Mouse (Mus musculus) effector memory CD4-positive, alpha-beta T cell, adult 5 months (primary cell): ENCODE results near the gene Olfr616. TPM values are rescaled to one million over a fixed set of nuclear protein-coding genes. Genes with fewer than 3 reads are reported as not detected.

Source experiments
- polyA plus RNA-seq: library from polyadenylated mRNA; unstranded; fragments of 100-300 nt; shearing (Covaris generic); gene quantifications from one replicate; pipeline ENCODE4 v1.2.1, GENCODE M21; 2017

Gene Olfr616
- polyA plus RNA-seq: not detected

DNA sequence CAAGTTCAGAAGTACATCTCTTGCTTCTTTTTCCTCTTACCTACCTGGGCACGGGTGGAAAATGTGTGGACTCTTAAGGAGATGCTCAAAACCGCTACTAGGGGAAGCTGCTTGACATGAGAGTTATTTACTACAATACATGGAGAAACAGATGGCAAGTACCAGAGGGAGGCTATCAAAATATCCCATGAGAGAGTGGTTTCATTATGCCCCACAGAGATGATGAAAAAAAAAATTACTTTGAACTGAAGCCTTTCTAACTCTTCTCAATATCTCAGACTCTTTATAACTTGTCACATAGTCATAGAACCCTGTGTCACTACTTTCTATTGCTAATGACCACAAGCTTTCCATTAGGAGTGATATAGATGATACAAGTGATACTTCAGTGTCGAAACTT, at the start of gene Olfr616:
Olfr616 (minus strand) TSS at position 101 of the 400 bp plus-strand sequence.

DNA sequence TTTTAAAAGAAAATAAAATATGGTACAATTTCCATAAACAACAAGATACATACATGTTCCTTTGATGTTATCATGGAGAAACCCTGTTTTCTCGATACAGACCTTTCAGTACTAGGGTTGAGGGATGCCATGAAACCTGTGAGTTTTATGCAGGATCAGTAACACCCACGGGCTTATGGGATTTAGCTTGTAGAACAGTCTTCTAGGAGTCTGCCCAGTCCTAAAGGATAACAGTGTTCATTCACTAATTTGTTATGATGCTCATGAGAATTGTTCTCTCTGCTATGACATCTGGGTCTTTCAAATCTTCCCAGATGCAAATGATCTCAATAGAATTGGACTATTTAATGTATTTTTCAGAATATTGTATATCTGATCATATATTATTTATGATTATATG, 43.5 kb upstream of the Olfr616 start, which contains the start of gene Olfr620:
Olfr620 (minus strand) TSS at position 101 of the 400 bp plus-strand sequence.

DNA sequence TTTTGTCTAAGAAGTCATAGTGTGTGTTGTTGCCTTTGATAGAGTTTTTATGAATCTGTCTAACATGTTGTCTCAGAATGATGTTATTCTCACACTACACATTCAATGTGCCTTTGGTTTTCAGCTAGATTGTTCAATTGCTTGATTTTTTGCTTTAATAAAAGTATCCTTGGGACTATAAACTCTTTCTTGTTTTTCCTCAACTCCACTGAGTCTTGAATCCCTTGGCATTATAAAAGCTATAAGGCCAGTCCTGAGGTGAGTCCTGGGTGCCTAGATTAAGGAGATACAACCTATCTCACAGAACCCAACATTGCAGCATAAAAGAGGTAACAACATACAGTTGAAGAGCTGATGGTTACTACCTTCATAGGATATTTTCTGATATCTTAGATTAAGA, 31.3 kb upstream of the Olfr616 start, which contains the start of gene Olfr619:
Olfr619 (plus strand) TSS at position 301 of the 400 bp plus-strand sequence.

GRCm38 (mm10) chr7:103589803-103590202, 20.9 kb upstream of the Olfr616 start, which contains the start of gene Olfr618:
TSS of gene Olfr618 (plus strand) at chr7:103590103.

GRCm38 (mm10) chr7:103572761-103573160, 3.8 kb upstream of the Olfr616 start, which contains the start of gene Olfr617:
TSS of gene Olfr617 (plus strand) at chr7:103573061.

DNA sequence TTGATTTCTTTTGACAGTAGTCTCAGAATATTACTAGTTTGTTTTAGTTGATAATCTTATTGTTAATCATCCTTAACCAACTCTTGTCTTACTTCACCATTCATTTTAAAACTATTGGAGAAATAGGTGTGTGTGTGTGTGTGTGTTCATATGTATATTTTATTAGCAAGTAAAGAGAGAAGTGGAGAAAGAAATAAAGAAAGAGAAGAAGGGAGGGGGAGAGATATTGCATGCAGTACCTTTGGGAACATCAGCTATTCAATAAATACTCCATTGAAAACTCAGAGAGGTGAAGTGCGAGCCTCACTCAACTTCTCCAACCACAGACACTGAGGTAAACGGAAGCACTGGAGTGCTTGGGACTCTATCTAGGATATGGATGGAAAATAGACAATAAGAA, 13.2 kb downstream of the Olfr616 start, which contains the start of gene Olfr615:
Olfr615 (plus strand) TSS at position 301 of the 400 bp plus-strand sequence.

DNA sequence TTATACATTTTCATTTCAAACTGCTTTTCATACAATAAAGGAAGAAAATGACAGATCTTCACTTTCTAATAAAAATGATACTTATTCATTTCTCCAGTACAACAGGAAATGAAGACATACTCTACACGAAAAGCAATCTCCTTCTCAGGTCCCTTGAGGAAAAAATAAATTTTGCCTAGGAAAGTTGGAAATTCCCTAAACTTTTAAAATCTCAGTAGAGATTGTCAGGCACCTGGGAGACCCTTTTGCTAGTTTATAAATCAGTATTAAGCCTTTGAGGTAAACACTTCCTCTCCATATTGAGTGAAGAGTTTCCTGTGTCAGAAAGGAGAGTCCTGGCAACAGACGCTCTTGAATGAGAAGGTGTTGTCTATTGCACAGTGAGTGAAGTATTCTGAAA, 21.2 kb downstream of the Olfr616 start, which contains the start of gene Olfr613:
Olfr613 (plus strand) TSS at position 301 of the 400 bp plus-strand sequence.

GRCm38 (mm10) chr7:103542617-103543016, 26.3 kb downstream of the Olfr616 start, which contains the start of gene Olfr612:
TSS of gene Olfr612 (minus strand) at chr7:103542717.

DNA sequence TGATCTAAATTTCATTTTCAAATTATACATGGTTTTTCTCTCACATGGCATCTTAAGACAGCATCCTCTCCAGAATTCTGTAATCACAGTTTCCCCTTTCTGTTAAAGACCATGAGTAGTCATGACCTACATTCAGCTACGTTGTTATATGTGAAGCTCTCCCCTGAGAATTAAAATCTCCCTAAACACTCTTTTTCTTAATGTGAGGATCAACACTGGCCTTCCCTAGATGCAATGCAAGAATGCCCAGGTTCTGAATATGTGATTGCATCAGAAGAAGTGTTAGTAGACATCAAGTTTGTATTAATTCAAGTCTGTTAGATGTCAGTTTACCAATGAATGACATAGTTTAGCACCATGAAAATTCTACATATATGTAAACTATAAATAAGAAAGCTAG, 48.2 kb downstream of the Olfr616 start, which contains the start of gene Olfr611:
Olfr611 (minus strand) TSS at position 101 of the 400 bp plus-strand sequence.

Other genes with a start within 250 kb of the Olfr616 start
- gene Olfr598, start 245.6 kb downstream of the Olfr616 start, polyA plus RNA-seq: not detected
- gene Olfr599, start 233.2 kb downstream of the Olfr616 start, polyA plus RNA-seq: not detected
- gene Olfr600, start 219.5 kb downstream of the Olfr616 start, polyA plus RNA-seq: not detected
- not detected for gene Olfr601, start 206.5 kb downstream of the Olfr616 start, polyA plus RNA-seq
- not detected for gene Olfr603, start 183.0 kb downstream of the Olfr616 start, polyA plus RNA-seq
- not detected for gene Usp17lc, start 154.1 kb downstream of the Olfr616 start, polyA plus RNA-seq
- gene Olfr605, start 123.7 kb downstream of the Olfr616 start, polyA plus RNA-seq: not detected
- gene Olfr606, start 120.1 kb downstream of the Olfr616 start, polyA plus RNA-seq: not detected
- gene Olfr607, start 105.0 kb downstream of the Olfr616 start, polyA plus RNA-seq: 0.09 TPM
- not detected for gene Olfr608, start 99.3 kb downstream of the Olfr616 start, polyA plus RNA-seq
- gene Olfr609, start 71.1 kb downstream of the Olfr616 start, polyA plus RNA-seq: not detected
- gene Olfr610, start 57.0 kb downstream of the Olfr616 start, polyA plus RNA-seq: not detected
- gene Olfr611, start 48.3 kb downstream of the Olfr616 start, polyA plus RNA-seq: not detected
- not detected for gene Olfr612, start 26.4 kb downstream of the Olfr616 start, polyA plus RNA-seq
- not detected for gene Olfr613, start 21.1 kb downstream of the Olfr616 start, polyA plus RNA-seq
- not detected for gene Olfr615, start 13.1 kb downstream of the Olfr616 start, polyA plus RNA-seq
- gene Olfr617, start 3.9 kb upstream of the Olfr616 start, polyA plus RNA-seq: not detected
- not detected for gene Olfr618, start 21.0 kb upstream of the Olfr616 start, polyA plus RNA-seq
- gene Olfr619, start 31.4 kb upstream of the Olfr616 start, polyA plus RNA-seq: not detected
- gene Olfr620, start 43.4 kb upstream of the Olfr616 start, polyA plus RNA-seq: not detected
- not detected for gene Olfr622, start 73.6 kb upstream of the Olfr616 start, polyA plus RNA-seq
- gene Olfr623, start 94.6 kb upstream of the Olfr616 start, polyA plus RNA-seq: not detected
- not detected for gene Olfr624, start 102.0 kb upstream of the Olfr616 start, polyA plus RNA-seq
- not detected for gene Olfr625-ps1, start 113.6 kb upstream of the Olfr616 start, polyA plus RNA-seq
- not detected for gene Olfr243, start 145.5 kb upstream of the Olfr616 start, polyA plus RNA-seq
- not detected for gene Olfr628, start 161.2 kb upstream of the Olfr616 start, polyA plus RNA-seq
- gene Olfr629, start 175.8 kb upstream of the Olfr616 start, polyA plus RNA-seq: not detected
- not detected for gene Olfr630, start 188.2 kb upstream of the Olfr616 start, polyA plus RNA-seq
- gene Olfr69, start 202.5 kb upstream of the Olfr616 start, polyA plus RNA-seq: not detected
- 0.14 TPM for gene Olfr68, start 210.6 kb upstream of the Olfr616 start, polyA plus RNA-seq
- gene Olfr67, start 222.7 kb upstream of the Olfr616 start, polyA plus RNA-seq: not detected
- not detected for gene Hbb-bt, start 244.9 kb upstream of the Olfr616 start, polyA plus RNA-seq